Mouse (Mus musculus): ENCODE measurements around the gene Gm6899.

GRCm38 (mm10) chr11:26640314-26640785, 47.3 kb downstream of the Gm6899 start:
- TF ChIP-seq CTCF (IDR thresholded peaks at IDR 0.05; ENCODE audit: control insufficient read depth, insufficient read depth, low read length) (no peak), POLR2A (IDR thresholded peaks at IDR 0.05; ENCODE audit: borderline replicate concordance, control insufficient read depth, low read depth, low read length) (no peak)

All from bone marrow, adult 2 months (tissue).